Mouse (Mus musculus) liver, embryonic 14.5 days (tissue): ENCODE data around the gene Mrfap1.
A peak's percentile ranks its signal among the peaks of the same experiment; 100 is the strongest.

Experiments used
- CTCF ChIP-seq: IDR thresholded peaks from 2 replicates; pipeline ENCODE4 v1.5.1; 2016; ENCODE audit warnings: antibody characterized with exemption, low read depth, control low read depth
- EP300 ChIP-seq: IDR thresholded peaks from 2 replicates; pipeline ENCODE4 v1.6.1; 2016; ENCODE audit warnings: antibody characterized with exemption, low read depth

DNA sequence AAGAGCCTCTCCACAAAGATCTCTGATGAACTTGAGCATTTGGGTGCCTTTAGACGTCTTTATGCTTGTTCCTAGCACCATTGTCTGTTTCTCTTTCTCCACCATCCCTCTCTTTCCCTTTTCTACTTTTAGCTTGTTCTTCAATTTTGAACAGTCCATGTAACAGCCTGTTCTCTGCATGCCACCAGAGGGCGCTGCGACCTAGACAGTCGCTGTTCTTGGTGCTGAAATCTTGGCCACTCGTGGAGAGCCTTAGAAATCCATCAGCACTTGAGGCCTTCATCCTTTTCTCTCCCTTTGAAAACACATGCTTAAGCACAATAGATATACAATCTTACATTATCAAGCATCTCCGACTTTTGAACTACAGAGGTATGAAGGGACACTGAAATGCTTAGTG is 39.4 kb upstream of the Mrfap1 start:
- TF ChIP-seq CTCF: peak; percentile 91
- no peak for TF ChIP-seq EP300
